Mouse (Mus musculus): Measurements from ENCODE around the gene Gm44973. TPM values are rescaled to one million over a fixed set of nuclear protein-coding genes. Genes with fewer than 3 reads are reported as not detected.

Gm44973 gene
- polyA plus RNA-seq, 1 experiment from 2014 or later = 0.19 TPM

DNA sequence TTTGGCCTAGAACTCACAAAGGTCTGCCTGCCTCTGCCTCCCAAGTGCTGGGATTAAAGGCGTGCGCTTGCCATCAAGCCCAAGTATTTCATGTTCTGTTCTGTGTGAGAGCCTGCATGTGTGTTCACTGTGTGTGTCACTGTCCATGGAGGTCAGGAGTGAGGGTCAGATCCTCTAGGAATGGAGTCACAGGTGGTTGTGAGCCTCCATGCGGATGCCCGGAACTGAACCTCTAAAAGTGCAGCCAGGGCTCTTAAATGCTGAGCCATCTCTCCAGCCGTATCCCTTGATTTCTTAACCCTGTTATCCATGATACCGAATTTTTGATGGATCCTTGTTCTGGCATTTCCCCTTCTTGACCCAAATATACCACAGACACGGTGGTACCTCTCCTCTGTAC lies 21.7 kb downstream of the Gm44973 start:
- Histone ChIP-seq H3K27ac (ENCODE audit: low read depth, low read length) (no peak overlapping the region), H3K27me3 (ENCODE audit: control insufficient read depth, insufficient read depth, low read length) (no peaks in the 10 kb centered on the region), H3K9ac (ENCODE audit: low read depth, low read length) (no peak overlapping the region), H3K4me3 (ENCODE audit: low read depth, low read length) (no peak overlapping the region), H3K36me3 (ENCODE audit: control insufficient read depth, insufficient read depth, low read length) (peaks cover 18% of the 10 kb centered on the region), H3K4me2 (replicated peaks; ENCODE audit: low read depth, low read length) (no peak overlapping the region), H3K4me1 (replicated peaks; ENCODE audit: control insufficient read depth, insufficient read depth, low read length) (no peaks in the 10 kb centered on the region), H3K9me3 (ENCODE audit: control insufficient read depth, low read length) (no peaks in the 10 kb centered on the region)
- no peak for DNase-seq (ENCODE audit: low spot score)
- 90% methylated on average over 7 of the region's 7 CpGs for WGBS
- no peak for ATAC-seq (ENCODE audit: low FRiP score)

GRCm38 (mm10) chr7:5037467-5037866 lies 22.2 kb downstream of the Gm44973 start:
- no peaks in the 10 kb centered on the region for H3K9me3 ChIP-seq (ENCODE audit: control insufficient read depth, low read length)
- peak overlapping the region; percentile 85; the same call in 1 of the 2 replicates for H3K9ac ChIP-seq (ENCODE audit: low read depth, low read length)
- H3K27me3 ChIP-seq (ENCODE audit: control insufficient read depth, insufficient read depth, low read length) = no peaks in the 10 kb centered on the region
- peak overlapping the region; percentile 47 for H3K4me2 ChIP-seq (replicated peaks; ENCODE audit: low read depth, low read length)
- peaks cover 14% of the 10 kb centered on the region for H3K36me3 ChIP-seq (ENCODE audit: control insufficient read depth, insufficient read depth, low read length)
- no peaks in the 10 kb centered on the region for H3K4me1 ChIP-seq (replicated peaks; ENCODE audit: control insufficient read depth, insufficient read depth, low read length)
- WGBS = 92% methylated on average over 8 of the region's 8 CpGs
- no peak for DNase-seq (ENCODE audit: low spot score)
- no peak for ATAC-seq (ENCODE audit: low FRiP score)
- H3K27ac ChIP-seq (ENCODE audit: low read depth, low read length) = peak overlapping the region; percentile 96; the same call in 1 of the 2 replicates
- peak overlapping the region; percentile 66; the same call in 1 of the 2 replicates for H3K4me3 ChIP-seq (ENCODE audit: low read depth, low read length)

- peak within 1 kb of the TSS; percentile 85 for H3K9ac ChIP-seq (ENCODE audit: low read depth, low read length)
Observed at GRCm38 (mm10) chr7:5038109-5038732, 22.9 kb downstream of the Gm44973 start, which contains the start of gene Zfp784. Zfp784 (minus strand) TSS chr7:5038446.

GRCm38 (mm10) chr7:5038940-5039339 lies 23.6 kb downstream of the Gm44973 start:
- H3K27me3 ChIP-seq (ENCODE audit: control insufficient read depth, insufficient read depth, low read length) = no peaks in the 10 kb centered on the region
- WGBS = 46% methylated on average over 5 of the region's 5 CpGs
- peak overlapping the region; percentile 66 for H3K4me3 ChIP-seq (ENCODE audit: low read depth, low read length)
- H3K27ac ChIP-seq (ENCODE audit: low read depth, low read length) = peak overlapping the region; percentile 96; the same call in 1 of the 2 replicates
- no peak for DNase-seq (ENCODE audit: low spot score)
- H3K4me1 ChIP-seq (replicated peaks; ENCODE audit: control insufficient read depth, insufficient read depth, low read length) = no peaks in the 10 kb centered on the region
- peaks cover 11% of the 10 kb centered on the region; the same call in 1 of the 2 replicates for H3K36me3 ChIP-seq (ENCODE audit: control insufficient read depth, insufficient read depth, low read length)
- H3K9me3 ChIP-seq (ENCODE audit: control insufficient read depth, low read length) = no peaks in the 10 kb centered on the region
- peak overlapping the region; percentile 85 for H3K9ac ChIP-seq (ENCODE audit: low read depth, low read length)
- no peak for ATAC-seq (ENCODE audit: low FRiP score)
- peak overlapping the region; percentile 47 for H3K4me2 ChIP-seq (replicated peaks; ENCODE audit: low read depth, low read length)

More at GRCm38 (mm10) chr7:5038109-5038732, 22.9 kb downstream of the Gm44973 start, which contains the start of gene Zfp784:
- H3K36me3 ChIP-seq (ENCODE audit: control insufficient read depth, insufficient read depth, low read length) = peaks cover 11% of the 10 kb centered on the region; the same call in 1 of the 2 replicates
- under 1% methylated on average over 48 of the region's 48 CpGs for WGBS
- no peaks in the 10 kb centered on the region for H3K9me3 ChIP-seq (ENCODE audit: control insufficient read depth, low read length)
- DNase-seq (ENCODE audit: low spot score) (peak; percentile 93), ATAC-seq (ENCODE audit: low FRiP score) (peak; percentile 97)
- H3K4me3 ChIP-seq (ENCODE audit: low read depth, low read length) = peak within 1 kb of the TSS; percentile 66
- no peaks in the 10 kb centered on the region for H3K27me3 ChIP-seq (ENCODE audit: control insufficient read depth, insufficient read depth, low read length)
- peak within 1 kb of the TSS; percentile 47 for H3K4me2 ChIP-seq (replicated peaks; ENCODE audit: low read depth, low read length)
- peak within 1 kb of the TSS; percentile 96 for H3K27ac ChIP-seq (ENCODE audit: low read depth, low read length)
- H3K4me1 ChIP-seq (replicated peaks; ENCODE audit: control insufficient read depth, insufficient read depth, low read length) = no peaks in the 10 kb centered on the region

DNA sequence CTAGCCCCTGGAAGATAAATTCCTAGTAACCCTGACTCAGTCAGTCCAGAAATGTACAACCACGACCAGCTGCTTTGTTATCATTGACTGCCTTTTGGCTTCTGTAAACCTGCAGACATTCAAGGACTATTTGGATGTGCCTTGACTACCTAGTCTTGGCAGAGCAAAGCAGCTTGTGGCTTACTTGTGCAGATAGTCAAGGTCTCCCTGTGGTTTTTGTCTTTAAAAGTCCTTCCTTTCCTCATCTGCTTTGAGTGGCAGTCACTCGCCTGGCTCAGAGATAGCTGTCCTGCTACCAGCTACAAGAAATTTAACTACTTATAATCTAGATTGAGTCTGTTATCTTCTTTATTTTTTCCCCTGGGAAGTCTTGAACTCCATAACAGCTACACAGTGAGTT lies 29.7 kb downstream of the Gm44973 start:
- WGBS = 81% methylated on average over 2 of the region's 2 CpGs
- no peaks in the 10 kb centered on the region for H3K4me1 ChIP-seq (replicated peaks; ENCODE audit: control insufficient read depth, insufficient read depth, low read length)
- no peak overlapping the region for H3K4me3 ChIP-seq (ENCODE audit: low read depth, low read length)
- H3K4me2 ChIP-seq (replicated peaks; ENCODE audit: low read depth, low read length) = no peak overlapping the region
- H3K9me3 ChIP-seq (ENCODE audit: control insufficient read depth, low read length) = no peaks in the 10 kb centered on the region
- 0 out of 2 replicates have a peak, but pooled peaks cover 2% of the 10 kb centered on the region for H3K36me3 ChIP-seq (ENCODE audit: control insufficient read depth, insufficient read depth, low read length)
- no peak for ATAC-seq (ENCODE audit: low FRiP score)
- H3K9ac ChIP-seq (ENCODE audit: low read depth, low read length) = no peak overlapping the region
- H3K27ac ChIP-seq (ENCODE audit: low read depth, low read length) = no peak overlapping the region
- DNase-seq (ENCODE audit: low spot score) = no peak
- H3K27me3 ChIP-seq (ENCODE audit: control insufficient read depth, insufficient read depth, low read length) = no peaks in the 10 kb centered on the region

GRCm38 (mm10) chr7:5046112-5046511 lies 30.8 kb downstream of the Gm44973 start:
- Histone ChIP-seq H3K36me3 (ENCODE audit: control insufficient read depth, insufficient read depth, low read length) (no peaks in the 10 kb centered on the region), H3K27me3 (ENCODE audit: control insufficient read depth, insufficient read depth, low read length) (no peaks in the 10 kb centered on the region), H3K9me3 (ENCODE audit: control insufficient read depth, low read length) (no peaks in the 10 kb centered on the region), H3K4me3 (ENCODE audit: low read depth, low read length) (no peak overlapping the region), H3K4me1 (replicated peaks; ENCODE audit: control insufficient read depth, insufficient read depth, low read length) (no peaks in the 10 kb centered on the region), H3K27ac (ENCODE audit: low read depth, low read length) (no peak overlapping the region), H3K9ac (ENCODE audit: low read depth, low read length) (no peak overlapping the region), H3K4me2 (replicated peaks; ENCODE audit: low read depth, low read length) (no peak overlapping the region)
- WGBS = 79% methylated on average over 2 of the region's 2 CpGs
- DNase-seq (ENCODE audit: low spot score) = no peak
- ATAC-seq (ENCODE audit: low FRiP score) = no peak

DNA sequence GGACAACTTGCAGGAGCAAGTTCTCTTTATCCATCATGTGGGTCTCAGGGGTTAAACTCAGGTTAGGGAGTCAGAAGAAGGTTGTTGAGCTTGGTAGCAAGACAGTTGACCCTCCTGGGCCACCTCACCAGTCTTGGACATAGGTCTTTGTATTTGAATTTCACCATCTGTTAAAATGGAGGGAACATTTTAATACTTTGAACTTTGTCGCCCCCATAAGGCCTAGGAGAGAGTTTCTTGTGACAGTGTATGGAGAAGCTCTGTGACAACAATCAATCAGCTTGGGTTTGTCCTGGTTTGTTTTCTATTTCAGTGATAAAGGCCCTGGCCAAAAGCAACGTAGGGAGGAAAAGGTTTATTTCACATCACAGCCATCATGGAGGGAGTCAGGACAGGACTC lies 32.0 kb downstream of the Gm44973 start:
- Histone ChIP-seq H3K27ac (ENCODE audit: low read depth, low read length) (no peak overlapping the region), H3K4me2 (replicated peaks; ENCODE audit: low read depth, low read length) (no peak overlapping the region), H3K4me1 (replicated peaks; ENCODE audit: control insufficient read depth, insufficient read depth, low read length) (no peaks in the 10 kb centered on the region), H3K27me3 (ENCODE audit: control insufficient read depth, insufficient read depth, low read length) (peaks cover 2% of the 10 kb centered on the region), H3K9ac (ENCODE audit: low read depth, low read length) (no peak overlapping the region), H3K36me3 (ENCODE audit: control insufficient read depth, insufficient read depth, low read length) (no peaks in the 10 kb centered on the region), H3K9me3 (ENCODE audit: control insufficient read depth, low read length) (no peaks in the 10 kb centered on the region), H3K4me3 (ENCODE audit: low read depth, low read length) (no peak overlapping the region)
- 26% methylated on average over 2 of the region's 2 CpGs for WGBS
- DNase-seq (ENCODE audit: low spot score) (peak; percentile 37), ATAC-seq (ENCODE audit: low FRiP score) (no peak)

- Histone ChIP-seq H3K9me3 (ENCODE audit: control insufficient read depth, low read length) (no peaks in the 10 kb centered on the region), H3K9ac (ENCODE audit: low read depth, low read length) (peak within 1 kb of the TSS; percentile 90), H3K4me1 (replicated peaks; ENCODE audit: control insufficient read depth, insufficient read depth, low read length) (peaks cover 14% of the 10 kb centered on the region), H3K27ac (ENCODE audit: low read depth, low read length) (peak within 1 kb of the TSS; percentile 79), H3K27me3 (ENCODE audit: control insufficient read depth, insufficient read depth, low read length) (peaks cover 44% of the 10 kb centered on the region), H3K4me2 (replicated peaks; ENCODE audit: low read depth, low read length) (peak within 1 kb of the TSS; percentile 85), H3K4me3 (ENCODE audit: low read depth, low read length) (peak within 1 kb of the TSS; percentile 76), H3K36me3 (ENCODE audit: control insufficient read depth, insufficient read depth, low read length) (no peaks in the 10 kb centered on the region)
- DNase-seq (ENCODE audit: low spot score) (peak; percentile 91), ATAC-seq (ENCODE audit: low FRiP score) (peak; percentile 85)
- WGBS = 1% methylated on average over 43 of the region's 65 CpGs
Observed at GRCm38 (mm10) chr7:5051193-5052192, 36.2 kb downstream of the Gm44973 start, which contains the start of gene Zfp580. Zfp580 (plus strand) TSS chr7:5051538.

Data from hindbrain, embryonic 11.5 days (tissue).